Mouse (Mus musculus) stomach, embryonic 16.5 days (tissue): ENCODE measurements around the gene Syne1. TPM values are rescaled to one million over a fixed set of nuclear protein-coding genes. Genes with fewer than 3 reads are reported as not detected.

Experiments
- ATAC-seq: fragments of 200-750 bp; cut with Nextera tagmentation; 2 replicates; pipeline ENCODE4 v1.8.0; 2017; ENCODE audit warnings: moderate number of reproducible peaks, moderate TSS enrichment; ENCODE audit not compliant: insufficient read depth, low FRiP score
- H3K27ac ChIP-seq: fragments of 300-500 bp; sonication (generic); 2 replicates; pipeline ENCODE4 v1.5.1; 2014; ENCODE audit warnings: low read length
- H3K27me3 ChIP-seq: fragments of 300-500 bp; sonication (generic); 2 replicates; pipeline ENCODE4 v1.6.1; 2014; ENCODE audit warnings: low read length, control low read depth, mixed read lengths; ENCODE audit not compliant: control insufficient read depth, insufficient read depth
- H3K36me3 ChIP-seq: fragments of 300-500 bp; sonication (generic); 2 replicates; pipeline ENCODE4 v1.6.1; 2014; ENCODE audit warnings: low read length; ENCODE audit not compliant: control insufficient read depth, insufficient read depth
- H3K4me1 ChIP-seq: fragments of 300-500 bp; sonication (generic); 2 replicates; pipeline ENCODE4 v1.6.1; 2014; ENCODE audit warnings: low read length, control low read depth, mixed read lengths; ENCODE audit not compliant: control insufficient read depth, insufficient read depth
- H3K4me2 ChIP-seq: fragments of 300-500 bp; sonication (generic); 2 replicates; pipeline ENCODE4 v1.6.1; 2014; ENCODE audit warnings: low read depth, low read length, mixed read lengths
- H3K4me3 ChIP-seq: fragments of 300-500 bp; sonication (generic); replicated peaks from 2 replicates; pipeline ENCODE4 v1.5.1; 2014; ENCODE audit warnings: mild to moderate bottlenecking, low read length
- H3K9ac ChIP-seq: fragments of 300-500 bp; sonication (generic); 2 replicates; pipeline ENCODE4 v1.6.1; 2014; ENCODE audit warnings: low read length
- H3K9me3 ChIP-seq: fragments of 300-500 bp; sonication (generic); replicated peaks from 2 replicates; pipeline ENCODE4 v1.6.1; 2016; ENCODE audit warnings: low read length, control low read depth; ENCODE audit not compliant: control insufficient read depth
- WGBS: fragments of 180-500 bp; shearing (Covaris S2); extraction: QIAGEN DNeasy Blood & Tissue Kit; methylation state at CpG from one replicate; pipeline ENCODE4 v1.1.7; 2014; 5-methylcytosine and 5-hydroxymethylcytosine counted together
- polyA plus RNA-seq: library from polyadenylated mRNA; unstranded; fragments of >200 nt; fragmentation: Nextera tagmentation; extraction: Ambion mirVana; gene quantifications from 2 replicates; pipeline ENCODE4 v1.2.1, GENCODE M21; 2015

Syne1 gene
- polyA plus RNA-seq, 1 experiment from 2014 or later, result 9.4 TPM

DNA sequence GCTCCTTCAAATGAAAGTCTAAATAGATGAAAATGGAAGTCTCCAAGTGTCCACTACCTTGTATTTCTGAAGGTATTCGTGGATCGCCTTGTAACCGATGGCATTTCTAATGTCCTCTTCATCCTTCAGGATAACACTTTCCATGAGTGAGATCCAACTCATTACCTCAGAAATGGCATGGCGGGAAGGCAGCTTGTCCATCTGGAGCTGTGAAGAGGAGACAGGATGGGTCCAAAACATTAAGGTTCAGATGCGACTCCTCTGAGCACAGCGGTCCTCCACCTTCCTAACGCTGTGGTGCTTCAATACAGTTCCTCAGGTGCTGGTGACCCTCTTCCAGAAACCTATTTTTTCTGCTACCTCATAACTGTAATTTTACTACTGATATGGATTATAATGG lies 426.5 kb downstream of the Syne1 start:
- 0 out of 2 replicates have a peak, but pooled peaks cover 6% of the 10 kb centered on the region for H3K36me3 ChIP-seq
- no peak for ATAC-seq
- no peak overlapping the region for H3K9ac ChIP-seq
- WGBS, result 96% methylated on average over 7 of the region's 7 CpGs
- no peaks in the 10 kb centered on the region for H3K4me1 ChIP-seq
- no peaks in the 10 kb centered on the region for H3K27me3 ChIP-seq
- H3K4me3 ChIP-seq, result no peak overlapping the region
- no peak overlapping the region for H3K27ac ChIP-seq
- H3K9me3 ChIP-seq, result no peaks in the 10 kb centered on the region
- no peak overlapping the region for H3K4me2 ChIP-seq

GRCm38 (mm10) chr10:5116720-5117119 lies 434.6 kb downstream of the Syne1 start:
- Histone ChIP-seq H3K4me1 (no peaks in the 10 kb centered on the region), H3K27ac (no peak overlapping the region), H3K4me2 (no peak overlapping the region), H3K4me3 (no peak overlapping the region), H3K27me3 (no peaks in the 10 kb centered on the region), H3K36me3 (peaks cover 18% of the 10 kb centered on the region; the same call in 1 of the 2 replicates), H3K9ac (no peak overlapping the region), H3K9me3 (no peaks in the 10 kb centered on the region)
- ATAC-seq, result no peak
- WGBS, result 62% methylated on average over 6 of the region's 6 CpGs

GRCm38 (mm10) chr10:5116155-5116554 lies 435.1 kb downstream of the Syne1 start:
- Histone ChIP-seq H3K9ac (no peak overlapping the region), H3K27ac (no peak overlapping the region), H3K9me3 (no peaks in the 10 kb centered on the region), H3K4me3 (no peak overlapping the region), H3K36me3 (peaks cover 16% of the 10 kb centered on the region; the same call in 1 of the 2 replicates), H3K27me3 (no peaks in the 10 kb centered on the region), H3K4me2 (no peak overlapping the region), H3K4me1 (no peaks in the 10 kb centered on the region)
- no peak for ATAC-seq
- WGBS, result 86% methylated on average over 5 of the region's 5 CpGs

DNA sequence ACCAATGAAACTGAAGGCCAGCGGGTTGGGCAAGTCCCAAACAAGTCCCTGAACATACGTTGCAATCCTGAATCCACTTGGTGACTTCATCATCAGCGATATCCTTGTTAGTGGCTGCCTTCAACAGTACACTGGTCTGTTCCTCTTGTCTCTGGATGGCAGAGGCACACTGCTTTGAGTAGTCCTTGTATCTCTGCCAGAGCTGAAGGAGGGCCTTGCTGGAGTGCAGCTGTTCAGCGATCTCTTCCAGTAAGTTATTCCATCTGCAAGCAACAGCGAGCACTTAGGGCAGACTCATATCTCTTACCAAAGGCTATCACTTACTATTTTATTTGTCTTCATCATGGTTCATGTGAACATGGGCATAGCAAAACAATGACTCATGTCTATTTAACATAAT lies 440.5 kb downstream of the Syne1 start:
- H3K4me1 ChIP-seq, result no peaks in the 10 kb centered on the region
- no peaks in the 10 kb centered on the region for H3K9me3 ChIP-seq
- ATAC-seq, result no peak
- H3K27ac ChIP-seq, result no peak overlapping the region
- no peak overlapping the region for H3K4me3 ChIP-seq
- no peak overlapping the region for H3K4me2 ChIP-seq
- no peaks in the 10 kb centered on the region for H3K27me3 ChIP-seq
- no peak overlapping the region for H3K9ac ChIP-seq
- H3K36me3 ChIP-seq, result peaks cover 15% of the 10 kb centered on the region
- WGBS, result 84% methylated on average over 5 of the region's 5 CpGs

GRCm38 (mm10) chr10:5097754-5098137 lies 453.5 kb downstream of the Syne1 start:
- no peaks in the 10 kb centered on the region for H3K9me3 ChIP-seq
- WGBS, result 66% methylated on average over 2 of the region's 2 CpGs
- no peak overlapping the region for H3K27ac ChIP-seq
- no peak for ATAC-seq
- no peak overlapping the region for H3K9ac ChIP-seq
- H3K36me3 ChIP-seq, result no peaks in the 10 kb centered on the region
- H3K27me3 ChIP-seq, result no peaks in the 10 kb centered on the region
- H3K4me3 ChIP-seq, result no peak overlapping the region
- H3K4me2 ChIP-seq, result no peak overlapping the region
- no peaks in the 10 kb centered on the region for H3K4me1 ChIP-seq

- no peak overlapping the region for H3K9ac ChIP-seq
- ATAC-seq, result no peak
- no peaks in the 10 kb centered on the region for H3K4me1 ChIP-seq
- H3K9me3 ChIP-seq, result no peaks in the 10 kb centered on the region
- H3K27me3 ChIP-seq, result no peaks in the 10 kb centered on the region
- no peak overlapping the region for H3K27ac ChIP-seq
- no peaks in the 10 kb centered on the region for H3K36me3 ChIP-seq
- no peak overlapping the region for H3K4me3 ChIP-seq
- H3K4me2 ChIP-seq, result no peak overlapping the region
- WGBS, result 79% methylated on average over 10 of the region's 10 CpGs
These were observed 454.1 kb downstream of the Syne1 start for GRCm38 (mm10) chr10:5096996-5097753.

- Histone ChIP-seq H3K4me3 (no peak overlapping the region), H3K27ac (no peak overlapping the region), H3K36me3 (no peaks in the 10 kb centered on the region), H3K4me2 (no peak overlapping the region), H3K27me3 (no peaks in the 10 kb centered on the region), H3K9me3 (no peaks in the 10 kb centered on the region), H3K4me1 (no peaks in the 10 kb centered on the region), H3K9ac (no peak overlapping the region)
- no peak for ATAC-seq
- 72% methylated on average over 4 of the region's 4 CpGs for WGBS
These were observed 462.1 kb downstream of the Syne1 start for GRCm38 (mm10) chr10:5089133-5089532.

GRCm38 (mm10) chr10:5087336-5087735 lies 463.9 kb downstream of the Syne1 start:
- Histone ChIP-seq H3K9ac (no peak overlapping the region), H3K27ac (no peak overlapping the region), H3K4me2 (no peak overlapping the region), H3K4me1 (no peaks in the 10 kb centered on the region), H3K9me3 (no peaks in the 10 kb centered on the region), H3K27me3 (no peaks in the 10 kb centered on the region), H3K36me3 (no peaks in the 10 kb centered on the region), H3K4me3 (no peak overlapping the region)
- 89% methylated on average over 7 of the region's 7 CpGs for WGBS
- no peak for ATAC-seq

- WGBS, result 84% methylated on average over 6 of the region's 6 CpGs
- Histone ChIP-seq H3K4me3 (no peak overlapping the region), H3K36me3 (no peaks in the 10 kb centered on the region), H3K9ac (no peak overlapping the region), H3K27ac (no peak overlapping the region), H3K4me2 (no peak overlapping the region), H3K9me3 (no peaks in the 10 kb centered on the region), H3K27me3 (no peaks in the 10 kb centered on the region), H3K4me1 (no peaks in the 10 kb centered on the region)
- ATAC-seq, result no peak
These were observed 465.0 kb downstream of the Syne1 start for GRCm38 (mm10) chr10:5086329-5086728.
